Comparison of ENCODE assay signal across 8 mouse cellular contexts in the genomic region with DNA sequence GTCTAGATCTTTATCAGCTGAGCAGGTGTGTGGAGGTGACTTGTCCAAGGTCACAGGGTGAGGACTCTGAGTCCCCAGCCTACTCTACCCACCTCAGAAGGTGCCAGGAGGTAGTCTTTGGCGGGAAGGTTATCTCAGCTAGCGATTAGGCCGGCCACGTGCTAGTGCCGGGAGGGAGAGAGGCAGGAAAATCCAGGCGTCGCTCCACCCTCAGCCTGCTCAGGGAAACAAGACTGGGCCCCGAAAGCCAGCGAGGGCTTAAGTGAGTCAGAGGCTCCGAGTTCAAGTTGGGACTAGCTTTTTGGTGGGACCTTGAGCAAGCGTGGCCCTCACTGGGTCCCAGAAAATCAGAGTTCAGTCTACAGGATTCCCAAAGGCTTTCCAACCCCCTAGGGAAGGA. TPM values are rescaled to one million over a fixed set of nuclear protein-coding genes. Genes with fewer than 3 reads are reported as not detected.
DNase-seq lines count a peak whose midpoint lies in the region; ATAC-seq and TF ChIP-seq lines count a peak whose summit lies in the region.
"Had no signal": no experiment of that assay in that cellular context is flagged by ENCODE, and none has a peak within 500 bp of the region (broad histone marks: within the 10 kb centered on the region; RNA-seq: fewer than 3 reads in every experiment).

No protein-coding gene starts in this region.

- DNase-seq in NIH3T3 (ENCODE audit: low read depth), result peak; percentile 64
- peak; percentile 3 for DNase-seq in hindbrain, embryonic 10.5 days (ENCODE audit: low spot score)
- no peak for DNase-seq in thymus, adult 2 months
- no peak for DNase-seq in cerebellum, postnatal 4 days (ENCODE audit: low spot score in 2 of 2)

- WGBS in hindbrain, embryonic 10.5 days, result 77% methylated on average over 11 of the region's 11 CpGs
- WGBS in liver, embryonic 15.5 days (ENCODE audit: insufficient replicate concordance), result 47% methylated on average over 11 of the region's 11 CpGs
- 91% methylated on average over 11 of the region's 11 CpGs for WGBS in thymus, adult 2 months
- 67% methylated on average over 11 of the region's 11 CpGs for WGBS in forebrain, embryonic 16.5 days

- H3K36me3 ChIP-seq in E14TG2a.4 (ENCODE audit: insufficient read depth, low read length), result no peaks in the 10 kb centered on the region
- 0 out of 2 replicates have a peak, but pooled peaks cover 6% of the 10 kb centered on the region for H3K36me3 ChIP-seq in hindbrain, embryonic 10.5 days
- 0 out of 2 replicates have a peak, but pooled peaks cover 3% of the 10 kb centered on the region for H3K36me3 ChIP-seq in liver, embryonic 15.5 days (replicated peaks)
- H3K36me3 ChIP-seq in thymus, adult 2 months (ENCODE audit: control insufficient read depth, insufficient read depth, low read length), result no peaks in the 10 kb centered on the region
- H3K36me3 ChIP-seq in forebrain, embryonic 16.5 days (ENCODE audit: control insufficient read depth, insufficient read depth), result no peaks in the 10 kb centered on the region

- TF ChIP-seq POLR2A in thymus, adult 2 months (IDR thresholded peaks at IDR 0.05; ENCODE audit: control insufficient read depth, extremely low read depth, insufficient read depth, low read length, poor library complexity), result no peak

- H3K27me3 ChIP-seq in E14TG2a.4 (ENCODE audit: insufficient read depth, low read length), result peaks cover 61% of the 10 kb centered on the region
- H3K27me3 ChIP-seq in hindbrain, embryonic 10.5 days (ENCODE audit: insufficient read depth, poor library complexity, severe bottlenecking), result peaks cover 67% of the 10 kb centered on the region
- peaks cover 80% of the 10 kb centered on the region for H3K27me3 ChIP-seq in liver, embryonic 15.5 days
- H3K27me3 ChIP-seq in thymus, adult 2 months (ENCODE audit: control insufficient read depth, insufficient read depth, low read length), result peaks cover 13% of the 10 kb centered on the region
- peaks cover 23% of the 10 kb centered on the region for H3K27me3 ChIP-seq in forebrain, embryonic 16.5 days (replicated peaks; ENCODE audit: control insufficient read depth, insufficient read depth, low read length)

- TF ChIP-seq CTCF in E14TG2a.4 (conservative IDR thresholded peaks at IDR 0.05; ENCODE audit: low read length), result no peak
- no peak for TF ChIP-seq CTCF in thymus, adult 2 months (IDR thresholded peaks at IDR 0.05; ENCODE audit: borderline replicate concordance, control insufficient read depth, extremely low read depth, insufficient read depth, low read length, poor library complexity)

- peak overlapping the region; percentile 14 for H3K4me3 ChIP-seq in E14TG2a.4 (replicated peaks; ENCODE audit: low read length)
- H3K4me3 ChIP-seq in hindbrain, embryonic 10.5 days, result 0 out of 2 replicates have a peak overlapping the region, but pooled peaks have one; percentile 13
- no peak overlapping the region for H3K4me3 ChIP-seq in liver, embryonic 15.5 days (replicated peaks)
- no peak overlapping the region for H3K4me3 ChIP-seq in thymus, adult 2 months (ENCODE audit: control insufficient read depth, insufficient read depth, low read length)
- H3K4me3 ChIP-seq in forebrain, embryonic 16.5 days (replicated peaks; ENCODE audit: low read length), result no peak overlapping the region

- no peak for ATAC-seq in liver, embryonic 15.5 days (ENCODE audit: insufficient read depth)
- no peak for ATAC-seq in forebrain, embryonic 16.5 days

- peak overlapping the region; percentile 66 for H3K27ac ChIP-seq in hindbrain, embryonic 10.5 days
- no peak overlapping the region for H3K27ac ChIP-seq in liver, embryonic 15.5 days (replicated peaks)
- no peak overlapping the region for H3K27ac ChIP-seq in thymus, adult 2 months (ENCODE audit: control insufficient read depth, insufficient read depth, low read length)
- H3K27ac ChIP-seq in forebrain, embryonic 16.5 days (ENCODE audit: low read length), result no peak overlapping the region

- H3K4me2 ChIP-seq in liver, embryonic 15.5 days, result peak overlapping the region; percentile 29
- H3K4me2 ChIP-seq in forebrain, embryonic 16.5 days (ENCODE audit: low read length), result no peak overlapping the region

- 0 out of 2 replicates have a peak overlapping the region, but pooled peaks have one; percentile 6 for H3K9ac ChIP-seq in liver, embryonic 15.5 days
- H3K9ac ChIP-seq in forebrain, embryonic 16.5 days (replicated peaks; ENCODE audit: low read depth, low read length), result no peak overlapping the region

- H3K4me1 ChIP-seq in E14TG2a.4 (replicated peaks; ENCODE audit: low read depth, low read length), result peaks cover 80% of the 10 kb centered on the region
- H3K4me1 ChIP-seq in hindbrain, embryonic 10.5 days (replicated peaks), result peaks cover 82% of the 10 kb centered on the region
- peaks cover 67% of the 10 kb centered on the region for H3K4me1 ChIP-seq in liver, embryonic 15.5 days (replicated peaks)
- H3K4me1 ChIP-seq in thymus, adult 2 months (replicated peaks; ENCODE audit: control insufficient read depth, insufficient read depth, low read length), result peaks cover 24% of the 10 kb centered on the region
- peaks cover 20% of the 10 kb centered on the region for H3K4me1 ChIP-seq in forebrain, embryonic 16.5 days (replicated peaks; ENCODE audit: control insufficient read depth, insufficient read depth, low read length)

- H3K9me3 ChIP-seq in E14TG2a.4 (ENCODE audit: low read length), result no peaks in the 10 kb centered on the region
- H3K9me3 ChIP-seq in hindbrain, embryonic 10.5 days, result no peaks in the 10 kb centered on the region
- H3K9me3 ChIP-seq in liver, embryonic 15.5 days (replicated peaks), result no peaks in the 10 kb centered on the region
- no peaks in the 10 kb centered on the region for H3K9me3 ChIP-seq in forebrain, embryonic 16.5 days (ENCODE audit: control insufficient read depth, low read length)

RNA-seq across cellular contexts. Expression of a gene that starts 2.9 kb away (rescaled TPM):
- polyA plus RNA-seq in hindbrain, embryonic 10.5 days (2016; fragmentation: Nextera tagmentation; extraction: Ambion mirVana), result 19.2 and 19.4 TPM in 2 replicates
- polyA plus RNA-seq in liver, embryonic 15.5 days (2015; fragmentation: Nextera tagmentation; extraction: Ambion mirVana), result 13.0 and 15.2 TPM in 2 replicates
- polyA plus RNA-seq in thymus, adult 2 months (2012; rRNA removed), result 8.1 and 12.5 TPM in 2 replicates
- 9.7 and 11.0 TPM in 2 replicates for polyA plus RNA-seq in forebrain, embryonic 16.5 days (2015; fragmentation: Nextera tagmentation; extraction: Ambion mirVana)

RNA-seq across cellular contexts. Expression of a gene that starts 10.0 kb away (rescaled TPM):
- not detected in 2 replicates for polyA plus RNA-seq in hindbrain, embryonic 10.5 days (2016; fragmentation: Nextera tagmentation; extraction: Ambion mirVana)
- polyA plus RNA-seq in liver, embryonic 15.5 days (2015; fragmentation: Nextera tagmentation; extraction: Ambion mirVana), result 7.7 and 9.5 TPM in 2 replicates
- polyA plus RNA-seq in thymus, adult 2 months (2012; rRNA removed), result 2.9 and 4.8 TPM in 2 replicates
- not detected in 2 replicates for polyA plus RNA-seq in forebrain, embryonic 16.5 days (2015; fragmentation: Nextera tagmentation; extraction: Ambion mirVana)

RNA-seq across cellular contexts. Expression of a gene that starts 31.7 kb away (rescaled TPM):
- 51.1 and 60.7 TPM in 2 replicates for polyA plus RNA-seq in hindbrain, embryonic 10.5 days (2016; fragmentation: Nextera tagmentation; extraction: Ambion mirVana)
- 21.4 and 23.6 TPM in 2 replicates for polyA plus RNA-seq in liver, embryonic 15.5 days (2015; fragmentation: Nextera tagmentation; extraction: Ambion mirVana)
- polyA plus RNA-seq in thymus, adult 2 months (2012; rRNA removed), result 137 and 155 TPM in 2 replicates
- polyA plus RNA-seq in forebrain, embryonic 16.5 days (2015; fragmentation: Nextera tagmentation; extraction: Ambion mirVana), result 61.3 and 67.4 TPM in 2 replicates

RNA-seq across cellular contexts. Expression of a gene that starts 42.5 kb away (rescaled TPM):
- polyA plus RNA-seq in hindbrain, embryonic 10.5 days (2016; fragmentation: Nextera tagmentation; extraction: Ambion mirVana), result 4.3 and 4.5 TPM in 2 replicates
- 1.8 and 2.5 TPM in 2 replicates for polyA plus RNA-seq in liver, embryonic 15.5 days (2015; fragmentation: Nextera tagmentation; extraction: Ambion mirVana)
- polyA plus RNA-seq in thymus, adult 2 months (2012; rRNA removed), result 12.6 and 13.0 TPM in 2 replicates
- 1.3 and 1.4 TPM in 2 replicates for polyA plus RNA-seq in forebrain, embryonic 16.5 days (2015; fragmentation: Nextera tagmentation; extraction: Ambion mirVana)

RNA-seq across cellular contexts. Expression of a gene that starts 54.1 kb away (rescaled TPM):
- polyA plus RNA-seq in hindbrain, embryonic 10.5 days (2016; fragmentation: Nextera tagmentation; extraction: Ambion mirVana), result 0.29 and 0.38 TPM in 2 replicates
- 0.08 and 0.26 TPM in 2 replicates for polyA plus RNA-seq in liver, embryonic 15.5 days (2015; fragmentation: Nextera tagmentation; extraction: Ambion mirVana)
- polyA plus RNA-seq in thymus, adult 2 months (2012; rRNA removed), result 0.08 and 0.14 TPM in 2 replicates
- polyA plus RNA-seq in forebrain, embryonic 16.5 days (2015; fragmentation: Nextera tagmentation; extraction: Ambion mirVana), result 0.19 and 0.30 TPM in 2 replicates
- polyA plus RNA-seq: brain, embryonic 14.5 days had no signal

Comparison
In these comparisons a context has a peak if more than half of its experiments do, and no peak if none do; other contexts are left out.
1. H3K4me3 ChIP-seq: peak in E14TG2a.4 (single experiment) and hindbrain, embryonic 10.5 days (single experiment); none in liver, embryonic 15.5 days (single experiment), thymus, adult 2 months (single experiment) and forebrain, embryonic 16.5 days (single experiment).
2. DNase-seq: peak in NIH3T3 (single experiment) and hindbrain, embryonic 10.5 days (single experiment); none in thymus, adult 2 months (single experiment) and cerebellum, postnatal 4 days (0 of 2).